Comparison of ENCODE assay signal across 8 mouse cellular contexts in genomic region chr12:71311237-71311887, GRCm38 (mm10). TPM values are rescaled to one million over a fixed set of nuclear protein-coding genes. Genes with fewer than 3 reads are reported as not detected.
A peak's percentile ranks its signal among the peaks of the same experiment; 100 is the strongest.
DNase-seq lines count a peak whose midpoint lies in the region; ATAC-seq and TF ChIP-seq lines count a peak whose summit lies in the region.

No protein-coding gene starts in this region.

- peak; percentile 77 for TF ChIP-seq CTCF in hindbrain, postnatal 0 days (IDR thresholded peaks at IDR 0.05; ENCODE audit: low read depth)

- no peaks in the 10 kb centered on the region for H3K9me3 ChIP-seq in hindbrain, postnatal 0 days (ENCODE audit: low read length)

- H3K36me3 ChIP-seq in hindbrain, postnatal 0 days (ENCODE audit: insufficient read depth, low read length) = peaks cover 8% of the 10 kb centered on the region; the same call in 1 of the 2 replicates

- H3K9ac ChIP-seq in hindbrain, postnatal 0 days (replicated peaks; ENCODE audit: low read length) = peak overlapping the region; percentile 82

- WGBS in hindbrain, postnatal 0 days = 22% methylated on average over 13 of the region's 13 CpGs

- no peak for ATAC-seq in hindbrain, postnatal 0 days
- no peak for ATAC-seq in megakaryocyte-erythroid progenitor cell, adult 5-6 weeks (replicated peaks; ENCODE audit: low FRiP score, low TSS enrichment, poor library complexity, severe bottlenecking)

- no peaks in the 10 kb centered on the region for H3K4me1 ChIP-seq in hindbrain, postnatal 0 days (ENCODE audit: insufficient read depth, low read length)

- peak; percentile 27 for DNase-seq in R1 (ENCODE audit: low read depth, low spot score)
- peak; percentile 63 to 75 for DNase-seq in cerebellum, postnatal 25 days
- DNase-seq in gastrocnemius, adult 18-20 months (ENCODE audit: low spot score) = peak; percentile 65
- DNase-seq in hindbrain, postnatal 0 days (ENCODE audit: low spot score) = peak; percentile 84
- peak; percentile 44 for DNase-seq in left cerebral cortex, adult 11 months (ENCODE audit: low spot score)
- peak; percentile 70 for DNase-seq in lung, postnatal 10 days
- DNase-seq in right cerebral cortex, postnatal 25 days = peak; percentile 48

- H3K4me3 ChIP-seq in hindbrain, postnatal 0 days (ENCODE audit: low read length) = peak overlapping the region; percentile 75

- H3K4me2 ChIP-seq in hindbrain, postnatal 0 days (ENCODE audit: low read depth, low read length) = peak overlapping the region; percentile 67

- peak overlapping the region; percentile 85 for H3K27ac ChIP-seq in hindbrain, postnatal 0 days

- H3K27me3 ChIP-seq in hindbrain, postnatal 0 days (ENCODE audit: insufficient read depth, low read length) = no peaks in the 10 kb centered on the region

RNA-seq across cellular contexts. Expression of gene Dact1, which starts 1.7 kb away (rescaled TPM):
- 1 to 10 TPM; 1.9 to 5.4 TPM for total RNA-seq in gastrocnemius, adult 18-20 months (2021)
- 40.8 and 54.3 TPM in 2 replicates for total RNA-seq in hindbrain, postnatal 0 days (2014; rRNA removed)
- 11.2 and 12.7 TPM in 2 replicates for polyA plus RNA-seq in hindbrain, postnatal 0 days (2015; fragmentation: Nextera tagmentation; extraction: Ambion mirVana)
- 1.0 and 1.3 TPM in 2 replicates for total RNA-seq in megakaryocyte-erythroid progenitor cell, adult 5-6 weeks (2014; fragmentation: Nextera tagmentation)
- 0.47 and 1.9 TPM in 2 replicates for total RNA-seq in megakaryocyte-erythroid progenitor cell, adult 5-6 weeks (2017)

Comparison
In these comparisons a context has a peak if more than half of its experiments do, and no peak if none do; other contexts are left out.
1. DNase-seq: peak in every context shown above with its lines; median percentile 84 in hindbrain, postnatal 0 days; 70 in lung, postnatal 10 days; 69 in cerebellum, postnatal 25 days; 65 in gastrocnemius, adult 18-20 months; 48 in right cerebral cortex, postnatal 25 days; 44 in left cerebral cortex, adult 11 months; 27 in R1.